Comparison of ENCODE assay signal across 19 mouse cellular contexts in genomic region chr1:153227916-153228315, GRCm38 (mm10). TPM values are rescaled to one million over a fixed set of nuclear protein-coding genes. Genes with fewer than 3 reads are reported as not detected.
"Had no signal": no experiment of that assay in that cellular context is flagged by ENCODE, and none has a peak within 500 bp of the region (broad histone marks: within the 10 kb centered on the region; RNA-seq: fewer than 3 reads in every experiment).

No protein-coding gene starts in this region.

- DNase-seq: kidney, adult 2 months; kidney, postnatal 25 days; layer of hippocampus, adult 9-11 months; liver, embryonic 13.5 days; retina, postnatal 1 day; right cerebral cortex, postnatal 25 days; spleen, adult 18-20 months; thymus, postnatal 25 days had no signal

- ATAC-seq: intestine, embryonic 16.5 days; midbrain, embryonic 16.5 days had no signal

- H3K4me2 ChIP-seq: liver, embryonic 13.5 days; midbrain, embryonic 12.5 days; neural tube, embryonic 13.5 days; stomach, embryonic 15.5 days had no signal

- H3K27me3 ChIP-seq: liver, embryonic 13.5 days; midbrain, embryonic 12.5 days; neural tube, embryonic 13.5 days; stomach, embryonic 15.5 days had no signal

- H3K4me3 ChIP-seq: layer of hippocampus, adult 2 months; liver, embryonic 13.5 days; midbrain, embryonic 12.5 days; myocyte; neural tube, embryonic 13.5 days; stomach, embryonic 15.5 days had no signal

- H3K4me1 ChIP-seq: liver, embryonic 13.5 days; midbrain, embryonic 12.5 days; neural tube, embryonic 13.5 days; stomach, embryonic 15.5 days had no signal

- H3K9ac ChIP-seq: liver, embryonic 13.5 days; midbrain, embryonic 12.5 days; neural tube, embryonic 13.5 days; stomach, embryonic 15.5 days had no signal

- H3K27ac ChIP-seq: kidney, postnatal 0 days; liver, embryonic 13.5 days; midbrain, embryonic 12.5 days; neural tube, embryonic 13.5 days; stomach, embryonic 15.5 days had no signal

- H3K9me3 ChIP-seq: liver, embryonic 13.5 days; midbrain, embryonic 12.5 days; neural tube, embryonic 13.5 days; stomach, embryonic 15.5 days had no signal

RNA-seq across cellular contexts. Expression of gene Lamc2, which starts 41.7 kb away (rescaled TPM):
- total RNA-seq: megakaryocyte-erythroid progenitor cell, adult 5-6 weeks; monocyte, adult 5-6 weeks; neutrophil, adult 5-6 weeks had no signal
